ENCODE assay signal across 10 mouse cellular contexts in the genomic region with DNA sequence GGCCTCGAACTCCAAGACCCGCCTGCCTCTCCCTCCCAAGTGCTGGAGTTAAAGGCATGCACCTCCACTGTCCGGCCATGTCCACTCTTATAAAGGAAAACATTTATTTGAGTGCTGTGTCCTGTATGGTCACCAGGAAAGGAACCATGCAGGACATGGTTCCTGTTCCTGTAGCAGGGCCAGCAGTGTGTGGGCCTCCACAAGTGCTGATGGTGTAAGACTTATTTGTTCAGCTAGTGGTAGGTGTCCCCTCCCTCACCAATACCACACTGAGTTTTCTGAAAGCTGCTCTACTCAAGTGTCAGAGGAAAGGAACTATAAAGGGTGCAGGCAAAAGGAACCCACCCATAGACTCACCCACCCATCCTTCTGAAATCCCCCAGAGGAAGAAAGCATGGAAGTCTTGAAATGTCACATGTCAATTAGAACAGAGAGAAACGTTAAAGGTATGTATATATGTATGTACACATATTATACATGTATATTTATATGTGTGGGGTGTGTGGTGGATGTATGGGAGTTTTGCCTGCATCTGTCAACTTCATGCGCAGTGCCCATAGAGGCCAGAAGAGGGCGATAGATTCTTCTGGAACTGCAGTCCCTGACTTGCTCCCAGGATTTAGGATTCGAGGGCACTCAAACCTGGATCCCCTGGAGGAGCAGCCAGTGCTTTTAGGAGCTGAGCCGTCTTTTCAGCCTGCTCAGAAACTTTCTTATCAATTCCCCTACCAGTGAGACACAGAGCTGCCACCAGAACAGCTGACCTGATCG. TPM values are rescaled to one million over a fixed set of nuclear protein-coding genes. Genes with fewer than 3 reads are reported as not detected.
DNase-seq lines count a peak whose midpoint lies in the region; ATAC-seq and TF ChIP-seq lines count a peak whose summit lies in the region.
"Not testable (repeated sequence)": the region's sequence is repeated elsewhere in the genome, so short reads cannot be mapped to it uniquely, and the experiment has no call there.
"Had no signal": no experiment of that assay in that cellular context is flagged by ENCODE, and none has a peak within 500 bp of the region (broad histone marks: within the 10 kb centered on the region; RNA-seq: fewer than 3 reads in every experiment).

No protein-coding gene starts in this region.

- not testable (repeated sequence) for H3K9ac ChIP-seq in hindbrain, embryonic 14.5 days; lung, embryonic 14.5 days

- H3K36me3 ChIP-seq in hindbrain, embryonic 14.5 days (replicated peaks; ENCODE audit: control insufficient read depth, insufficient read depth); lung, embryonic 14.5 days (ENCODE audit: insufficient read depth): not testable (repeated sequence)

- H3K27me3 ChIP-seq in hindbrain, embryonic 14.5 days (ENCODE audit: control insufficient read depth, insufficient read depth, low read length); lung, embryonic 14.5 days (ENCODE audit: insufficient read depth, low read length): not testable (repeated sequence)

- not testable (repeated sequence) for H3K4me3 ChIP-seq in hindbrain, embryonic 14.5 days (replicated peaks; ENCODE audit: low read length); lung, embryonic 14.5 days (ENCODE audit: low read depth, low read length)

- not testable (repeated sequence) for H3K27ac ChIP-seq in hindbrain, embryonic 14.5 days; lung, embryonic 14.5 days (ENCODE audit: low read depth)

- DNase-seq in ZHBTc4 (ENCODE audit: low read depth, low spot score), result peak; percentile 64
- DNase-seq in cerebellum, postnatal 25 days, result peak; percentile 33 to 58
- peak; percentile 8 to 28 for DNase-seq in frontal cortex, postnatal 14 days (ENCODE audit: low spot score in 2 of 2)
- peak; percentile 61 for DNase-seq in hindbrain, embryonic 14.5 days (ENCODE audit: low spot score)
- DNase-seq in layer of hippocampus, adult 9-11 months, result peak; percentile 28
- DNase-seq in lung, embryonic 14.5 days, result peak; percentile 80
- peak; percentile 18 for DNase-seq in ovary, postnatal 14 days (ENCODE audit: low spot score)
- peak; percentile 3 for DNase-seq in thymus, postnatal 25 days

- not testable (repeated sequence) for H3K4me2 ChIP-seq in hindbrain, embryonic 14.5 days (replicated peaks); lung, embryonic 14.5 days

- 39% methylated on average over 9 of the region's 9 CpGs for WGBS in hindbrain, embryonic 14.5 days
- 33% methylated on average over 9 of the region's 9 CpGs for WGBS in lung, embryonic 14.5 days

- peak; percentile 72 for TF ChIP-seq CTCF in lung, embryonic 14.5 days (IDR thresholded peaks at IDR 0.05; ENCODE audit: low read depth)

- ATAC-seq in hindbrain, embryonic 14.5 days (ENCODE audit: low FRiP score), result peak; percentile 37; the same call in 1 of the 2 replicates
- peak; percentile 28; the same call in 1 of the 2 replicates for ATAC-seq in lung, embryonic 14.5 days (ENCODE audit: insufficient read depth)

- not testable (repeated sequence) for H3K9me3 ChIP-seq in hindbrain, embryonic 14.5 days (ENCODE audit: control insufficient read depth, low read length); lung, embryonic 14.5 days (ENCODE audit: low read depth, low read length)

- not testable (repeated sequence) for H3K4me1 ChIP-seq in hindbrain, embryonic 14.5 days (replicated peaks; ENCODE audit: control insufficient read depth, insufficient read depth, low read length); lung, embryonic 14.5 days (ENCODE audit: insufficient read depth)

RNA-seq across cellular contexts. Expression of a gene that starts 10.2 kb away (rescaled TPM):
- polyA plus RNA-seq in hindbrain, embryonic 14.5 days (2014; fragmentation: Nextera tagmentation; extraction: Ambion mirVana), result not detected in 2 replicates
- polyA plus RNA-seq in lung, embryonic 14.5 days (2014; fragmentation: Nextera tagmentation; extraction: Ambion mirVana), result not detected in 2 replicates
- polyA plus RNA-seq: hindbrain, embryonic 15.5 days; lung, embryonic 15.5 days had no signal

RNA-seq across cellular contexts. Expression of a gene that starts 25.7 kb away (rescaled TPM):
- 0.50 and 0.54 TPM in 2 replicates for polyA plus RNA-seq in hindbrain, embryonic 14.5 days (2014; fragmentation: Nextera tagmentation; extraction: Ambion mirVana)
- polyA plus RNA-seq in lung, embryonic 14.5 days (2014; fragmentation: Nextera tagmentation; extraction: Ambion mirVana), result 0.50 TPM in 1 of 2 replicates, not detected in the other

RNA-seq across cellular contexts. Expression of a gene that starts 26.7 kb away (rescaled TPM):
- polyA plus RNA-seq in hindbrain, embryonic 14.5 days (2014; fragmentation: Nextera tagmentation; extraction: Ambion mirVana), result not detected in 2 replicates
- not detected in 2 replicates for polyA plus RNA-seq in lung, embryonic 14.5 days (2014; fragmentation: Nextera tagmentation; extraction: Ambion mirVana)
- polyA plus RNA-seq: hindbrain, embryonic 15.5 days; lung, embryonic 15.5 days had no signal

RNA-seq across cellular contexts. Expression of a gene that starts 30.9 kb away (rescaled TPM):
- not detected in 2 replicates for polyA plus RNA-seq in hindbrain, embryonic 14.5 days (2014; fragmentation: Nextera tagmentation; extraction: Ambion mirVana)
- not detected in 2 replicates for polyA plus RNA-seq in lung, embryonic 14.5 days (2014; fragmentation: Nextera tagmentation; extraction: Ambion mirVana)
- polyA plus RNA-seq: hindbrain, embryonic 15.5 days; lung, embryonic 15.5 days had no signal

RNA-seq across cellular contexts. Expression of a gene that starts 48.6 kb away (rescaled TPM):
- polyA plus RNA-seq in hindbrain, embryonic 14.5 days (2014; fragmentation: Nextera tagmentation; extraction: Ambion mirVana), result 0.39 and 0.41 TPM in 2 replicates
- 1.2 and 1.4 TPM in 2 replicates for polyA plus RNA-seq in lung, embryonic 14.5 days (2014; fragmentation: Nextera tagmentation; extraction: Ambion mirVana)

Comparison
In these comparisons a context has a peak if more than half of its experiments do, and no peak if none do; other contexts are left out.
1. DNase-seq: peak in every context shown above with its lines; median percentile 80 in lung, embryonic 14.5 days; 64 in ZHBTc4; 61 in hindbrain, embryonic 14.5 days; 46 in cerebellum, postnatal 25 days; 28 in layer of hippocampus, adult 9-11 months; 18 in frontal cortex, postnatal 14 days; 18 in ovary, postnatal 14 days; 3 in thymus, postnatal 25 days.